Mouse (Mus musculus) heart, postnatal 0 days (tissue): Measurements from ENCODE around the gene Ntn4.

Source experiments
- CTCF ChIP-seq: IDR thresholded peaks from 2 replicates; pipeline ENCODE4 v1.5.1; 2016; ENCODE audit warnings: antibody characterized with exemption, control low read depth, low read depth
- EP300 ChIP-seq: IDR thresholded peaks from 2 replicates; pipeline ENCODE4 v1.6.1; 2016; ENCODE audit warnings: antibody characterized with exemption, low read depth

- no peak for TF ChIP-seq CTCF
- no peak for TF ChIP-seq EP300
These were observed 16.3 kb upstream of the Ntn4 start for GRCm38 (mm10) chr10:93624151-93624550.
